Mouse (Mus musculus) bone marrow, adult 2 months (tissue): ENCODE data around the gene Lmtk2. TPM values are rescaled to one million over a fixed set of nuclear protein-coding genes. Genes with fewer than 3 reads are reported as not detected.

ENCODE experiments used
- H3K27ac ChIP-seq: fragments of 200-500 bp; 2 replicates; pipeline ENCODE4 v1.5.1; 2012; ENCODE audit warnings: low read depth, mild to moderate bottlenecking, control low read depth, inconsistent platforms, low read length; ENCODE audit not compliant: control insufficient read depth, poor library complexity, insufficient read depth
- H3K4me1 ChIP-seq: fragments of 200-500 bp; 2 replicates; pipeline ENCODE4 v1.6.1; 2011; ENCODE audit warnings: low read length; ENCODE audit not compliant: control insufficient read depth, insufficient read depth
- H3K4me3 ChIP-seq: fragments of 200-500 bp; replicated peaks from 2 replicates; pipeline ENCODE3; 2011; ENCODE audit warnings: mild to moderate bottlenecking, low read depth, low read length, control low read depth; ENCODE audit not compliant: control insufficient read depth
- CTCF ChIP-seq: fragments of 200-500 bp; IDR thresholded peaks from 2 replicates; pipeline ENCODE4 v1.5.1; 2011; ENCODE audit warnings: low read length, control low read depth; ENCODE audit not compliant: control insufficient read depth, insufficient read depth
- POLR2A ChIP-seq: fragments of 200-500 bp; IDR thresholded peaks from 2 replicates; pipeline ENCODE4 v1.6.1; 2011; ENCODE audit warnings: low read depth, mild to moderate bottlenecking, control low read depth, low read length, borderline replicate concordance; ENCODE audit not compliant: control insufficient read depth
- WGBS: fragments of 180-500 bp; shearing (Covaris S2); methylation state at CpG from one replicate; pipeline ENCODE4 v1.1.7; 2018; 5-methylcytosine and 5-hydroxymethylcytosine counted together
- polyA plus RNA-seq: library from polyadenylated mRNA; stranded (reverse); fragments of >200 nt; gene quantifications from 2 replicates; pipeline ENCODE4 v1.2.4, GENCODE M21; 2011; ENCODE audit warnings: low replicate concordance; ENCODE audit not compliant: missing spikeins, insufficient read depth, insufficient read length

The Lmtk2 gene
- polyA plus RNA-seq, 1 experiment = 5.5 TPM

GRCm38 (mm10) chr5:144165756-144166155, 65.5 kb downstream of the Lmtk2 start:
- 34% methylated on average over 3 of the region's 3 CpGs for WGBS
- no peaks in the 10 kb centered on the region for H3K4me1 ChIP-seq
- H3K4me3 ChIP-seq = no peak overlapping the region
- no peak overlapping the region for H3K27ac ChIP-seq
- TF ChIP-seq CTCF (no peak), POLR2A (no peak)

DNA sequence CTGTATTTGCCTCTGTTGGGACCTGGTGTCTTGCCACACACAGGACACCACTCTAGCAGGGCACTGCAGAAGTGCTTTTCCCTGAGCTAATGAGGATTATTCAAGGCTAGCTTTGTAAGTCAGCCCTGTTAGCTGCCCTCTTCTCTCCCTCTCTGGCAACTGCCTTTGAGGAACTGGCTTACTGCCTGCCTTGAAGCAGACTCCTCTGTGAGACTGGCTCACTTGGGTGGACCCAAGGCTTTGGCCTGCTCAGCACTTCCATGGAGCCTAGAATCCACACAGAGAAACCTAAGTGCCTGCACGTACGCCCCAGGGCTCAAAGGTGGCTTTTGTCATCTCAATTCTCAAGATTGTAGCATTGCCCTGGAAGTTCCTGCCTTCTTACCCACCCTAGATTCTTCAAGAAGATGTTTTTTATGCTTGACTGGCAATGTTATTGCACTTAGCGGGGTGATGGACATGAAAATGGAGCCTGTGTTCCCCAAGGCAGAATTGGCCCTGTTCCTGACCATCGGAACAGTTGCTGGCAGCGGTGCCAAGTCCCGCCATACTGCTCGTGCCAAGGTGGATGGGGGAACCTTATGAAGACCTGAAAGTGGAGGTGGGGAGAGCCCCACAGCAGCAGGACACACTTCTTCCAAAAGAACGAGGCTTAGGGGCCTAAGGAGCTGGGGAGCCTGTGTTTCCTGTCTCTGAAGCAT, 69.2 kb downstream of the Lmtk2 start:
- H3K4me3 ChIP-seq = no peak overlapping the region
- 87% methylated on average over 8 of the region's 8 CpGs for WGBS
- no peaks in the 10 kb centered on the region for H3K4me1 ChIP-seq
- no peak overlapping the region for H3K27ac ChIP-seq
- no peak for TF ChIP-seq CTCF
- TF ChIP-seq POLR2A = no peak

DNA sequence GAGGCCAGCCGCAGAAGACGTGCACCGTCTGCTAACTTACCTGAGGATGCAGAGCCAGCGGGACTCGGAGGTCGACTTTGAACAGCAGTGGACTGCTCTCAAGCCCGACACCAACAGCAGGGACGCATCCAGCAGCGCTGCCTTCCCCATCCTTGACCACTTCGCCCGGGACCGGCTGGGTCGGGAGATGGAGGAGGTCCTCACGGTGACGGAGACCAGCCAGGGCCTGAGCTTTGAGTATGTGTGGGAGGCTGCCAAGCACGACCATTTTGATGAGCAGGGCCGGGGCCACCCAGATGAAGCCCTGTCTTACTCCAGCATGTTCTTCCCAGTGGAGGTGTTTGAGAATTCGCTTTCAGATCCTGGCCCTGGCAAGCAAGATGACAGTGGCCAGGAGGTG, 73.4 kb downstream of the Lmtk2 start:
- WGBS = 96% methylated on average over 18 of the region's 18 CpGs
- Histone ChIP-seq H3K27ac (no peak overlapping the region), H3K4me1 (no peaks in the 10 kb centered on the region), H3K4me3 (no peak overlapping the region)
- TF ChIP-seq POLR2A (no peak), CTCF (no peak)

DNA sequence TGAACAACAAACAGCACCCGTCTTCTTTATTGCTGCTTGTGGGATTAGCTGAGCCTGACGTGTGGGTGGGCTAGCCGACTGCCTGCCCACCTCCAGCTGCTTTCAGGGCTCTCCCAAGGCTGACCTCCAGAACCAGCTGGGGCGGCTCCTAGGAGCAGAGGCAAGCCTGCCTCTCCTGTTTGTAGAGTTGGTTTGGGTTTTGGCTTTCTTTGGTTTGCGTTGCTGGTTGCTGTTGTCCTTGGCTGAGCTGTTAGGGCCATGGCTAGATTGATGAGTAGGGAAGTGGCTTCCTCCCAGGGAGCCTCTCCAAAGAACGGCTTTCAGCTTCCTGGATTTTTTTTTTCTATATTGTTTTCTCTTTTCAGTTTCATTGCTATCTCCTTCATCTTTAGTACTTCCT, 78.0 kb downstream of the Lmtk2 start:
- TF ChIP-seq CTCF (no peak), POLR2A (no peak)
- WGBS = 66% methylated on average over 6 of the region's 6 CpGs

GRCm38 (mm10) chr5:144181249-144181648, 81.0 kb downstream of the Lmtk2 start:
- H3K4me3 ChIP-seq = no peak overlapping the region
- H3K4me1 ChIP-seq = peaks cover 7% of the 10 kb centered on the region; the same call in 1 of the 2 replicates
- 16% methylated on average over 7 of the region's 7 CpGs for WGBS
- TF ChIP-seq POLR2A = no peak
- no peak for TF ChIP-seq CTCF
- H3K27ac ChIP-seq = peak overlapping the region; percentile 42; the same call in 1 of the 2 replicates

More for the DNA sequence above, 78.0 kb downstream of the Lmtk2 start:
- H3K4me1 ChIP-seq = peaks cover 4% of the 10 kb centered on the region; the same call in 1 of the 2 replicates
- H3K27ac ChIP-seq = no peak overlapping the region
- H3K4me3 ChIP-seq = no peak overlapping the region

- H3K4me3 ChIP-seq = no peak overlapping the region
- H3K4me1 ChIP-seq = peaks cover 7% of the 10 kb centered on the region; the same call in 1 of the 2 replicates
- 50% methylated on average over 20 of the region's 20 CpGs for WGBS
- TF ChIP-seq POLR2A = no peak
- no peak for TF ChIP-seq CTCF
- no peak overlapping the region for H3K27ac ChIP-seq
Observed at GRCm38 (mm10) chr5:144182542-144183247, 82.5 kb downstream of the Lmtk2 start.

DNA sequence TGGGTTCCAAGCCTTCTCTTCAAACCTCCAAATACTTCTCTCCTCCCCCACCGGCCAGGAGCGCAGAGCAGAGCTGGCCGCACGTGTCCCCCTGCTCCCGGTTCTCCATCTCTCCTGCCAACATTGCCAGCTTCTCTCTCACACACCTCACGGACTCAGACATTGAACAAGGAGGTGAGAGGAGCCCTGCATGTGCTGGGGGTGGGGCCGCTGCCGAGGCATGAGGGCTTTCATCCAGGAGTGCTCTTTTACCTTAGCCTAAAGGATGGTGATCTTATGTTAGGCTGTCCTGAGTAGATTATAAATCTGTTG, 83.0 kb downstream of the Lmtk2 start:
- TF ChIP-seq CTCF = no peak
- TF ChIP-seq POLR2A = no peak

DNA sequence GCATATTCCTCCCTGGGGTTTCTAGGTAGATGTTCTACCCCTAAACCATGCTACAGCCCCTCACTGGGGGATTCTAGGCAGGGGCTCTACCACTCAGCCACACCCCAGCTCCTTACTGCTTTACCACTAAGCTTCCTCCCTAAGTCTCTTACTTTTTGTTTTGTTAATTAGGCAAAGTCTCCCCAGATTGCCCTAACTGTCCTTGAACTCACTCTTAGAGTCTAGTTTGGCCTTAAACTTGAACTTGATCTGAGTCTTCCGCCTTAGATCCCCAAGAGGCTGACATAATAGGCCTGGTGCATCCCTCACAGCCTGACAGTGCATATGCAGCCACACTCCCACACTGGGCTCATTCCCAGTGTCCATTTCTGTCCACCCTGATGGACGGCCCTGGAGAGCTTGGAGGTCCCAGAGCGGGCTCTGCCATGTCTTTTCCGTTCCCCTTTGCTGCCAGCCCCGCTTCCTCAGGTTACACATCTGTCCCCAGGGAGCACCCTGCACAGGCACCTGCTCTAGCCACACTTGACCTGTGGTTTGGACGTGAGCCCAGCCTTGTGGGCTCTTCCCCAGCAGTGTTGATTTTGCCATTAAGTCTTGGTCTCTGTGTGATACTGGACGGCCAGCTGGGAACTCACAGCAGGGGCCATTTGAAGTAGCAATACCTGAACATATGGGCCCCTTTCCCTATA, 83.6 kb downstream of the Lmtk2 start:
- Histone ChIP-seq H3K27ac (peak overlapping the region; percentile 42; the same call in 1 of the 2 replicates), H3K4me1 (peaks cover 7% of the 10 kb centered on the region; the same call in 1 of the 2 replicates), H3K4me3 (no peak overlapping the region)
- WGBS = 23% methylated on average over 7 of the region's 7 CpGs
- TF ChIP-seq POLR2A (no peak), CTCF (no peak)

More for the DNA sequence above, 83.0 kb downstream of the Lmtk2 start:
- Histone ChIP-seq H3K27ac (no peak overlapping the region), H3K4me1 (peaks cover 7% of the 10 kb centered on the region; the same call in 1 of the 2 replicates), H3K4me3 (no peak overlapping the region)
- WGBS = 88% methylated on average over 8 of the region's 8 CpGs
